ENCODE assay signal across 9 mouse cellular contexts in the genomic region with DNA sequence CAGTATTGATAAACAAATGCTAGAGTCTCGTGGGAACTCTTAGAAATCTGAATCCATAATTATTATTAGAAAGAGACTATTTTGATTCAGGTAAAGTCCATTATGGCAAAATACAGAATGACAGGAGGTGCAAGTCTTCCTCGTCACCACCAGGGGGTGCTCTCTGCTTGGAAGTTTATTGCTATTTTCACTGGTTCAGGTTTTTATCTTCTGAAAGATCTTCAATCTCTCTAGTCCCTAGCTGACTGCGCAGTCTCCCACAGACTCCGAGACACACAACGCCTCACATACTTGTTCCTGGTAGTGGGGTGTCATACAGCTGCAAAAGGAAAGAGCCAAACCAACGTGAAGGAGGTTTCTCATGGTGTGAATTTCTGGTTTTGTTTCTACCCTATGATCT. TPM values are rescaled to one million over a fixed set of nuclear protein-coding genes. Genes with fewer than 3 reads are reported as not detected.
A peak's percentile ranks its signal among the peaks of the same experiment; 100 is the strongest.
DNase-seq lines count a peak whose midpoint lies in the region; ATAC-seq and TF ChIP-seq lines count a peak whose summit lies in the region.
"Had no signal": no experiment of that assay in that cellular context is flagged by ENCODE, and none has a peak within 500 bp of the region (broad histone marks: within the 10 kb centered on the region; RNA-seq: fewer than 3 reads in every experiment).

No protein-coding gene starts in this region.

- no peaks in the 10 kb centered on the region for H3K27me3 ChIP-seq in kidney, adult 2 months (replicated peaks; ENCODE audit: control insufficient read depth, insufficient read depth, low read length)
- H3K27me3 ChIP-seq in MEL (ENCODE audit: control insufficient read depth in 1 of 2, insufficient read depth in 2 of 2, low read length in 2 of 2): no peaks in the 10 kb centered on the region
- H3K27me3 ChIP-seq in liver, adult 2 months (ENCODE audit: control insufficient read depth, insufficient read depth, low read length): no peaks in the 10 kb centered on the region

- no peak overlapping the region for H3K9ac ChIP-seq in MEL (ENCODE audit: control insufficient read depth, low read depth, low read length, poor library complexity, severe bottlenecking)
- H3K9ac ChIP-seq in liver, adult 2 months (ENCODE audit: low read depth, low read length): no peak overlapping the region

- H3K36me3 ChIP-seq in kidney, adult 2 months (ENCODE audit: control insufficient read depth, insufficient read depth, low read length): peaks cover 2% of the 10 kb centered on the region; the same call in 1 of the 2 replicates
- peaks cover 7 to 14% of the 10 kb centered on the region in 2 experiments for H3K36me3 ChIP-seq in MEL (ENCODE audit: control insufficient read depth in 1 of 2, insufficient read depth in 2 of 2, low read length in 2 of 2)
- H3K36me3 ChIP-seq in liver, adult 2 months (ENCODE audit: control insufficient read depth, insufficient read depth, low read length): peaks cover 10% of the 10 kb centered on the region

- peak; percentile 28 for DNase-seq in kidney, adult 2 months
- no peak for DNase-seq in kidney, adult 11 months
- DNase-seq in MEL (ENCODE audit: low read depth, low spot score): peak; percentile 68
- peak; percentile 67 for DNase-seq in cerebellum, adult 9-10 months
- peak; percentile 58 for DNase-seq in liver, adult 2 months (ENCODE audit: extremely low read depth, low read depth, low spot score)
- peak; percentile 85 for DNase-seq in naive thymus-derived CD4-positive, alpha-beta T cell, adult 2 months (ENCODE audit: low read depth)
- peak; percentile 46 for DNase-seq in thymus, postnatal 25 days

- ATAC-seq in hematopoietic stem cell, adult 5-6 weeks (replicated peaks in 1 of 2; ENCODE audit: insufficient read depth in 1 of 2, low FRiP score in 2 of 2, low TSS enrichment in 1 of 2, low read depth in 1 of 2, poor library complexity in 2 of 2, severe bottlenecking in 2 of 2): peak; percentile 51 to 79; a peak in 2 of 4 replicates

- peaks cover 22% of the 10 kb centered on the region for H3K79me2 ChIP-seq in MEL (ENCODE audit: control insufficient read depth, insufficient read depth, low read length, poor library complexity)
- H3K79me2 ChIP-seq in liver, adult 2 months (ENCODE audit: control insufficient read depth, insufficient read depth, low read length): peaks cover 11% of the 10 kb centered on the region; the same call in 1 of the 2 replicates

- peak; percentile 86 for TF ChIP-seq RAD21 in MEL (IDR thresholded peaks at IDR 0.05; ENCODE audit: low read depth, low read length)

- WGBS in kidney, adult 2 months: 9% methylated on average over 6 of the region's 6 CpGs
- WGBS in liver, adult 2 months: 6% methylated on average over 6 of the region's 6 CpGs

- TF ChIP-seq CTCF in kidney, adult 2 months (conservative IDR thresholded peaks at IDR 0.05; ENCODE audit: insufficient read depth, insufficient read length, low read depth, low read length): peak; percentile 74
- peak; percentile 74 to 93 (median 90) for TF ChIP-seq CTCF in MEL (IDR thresholded peaks at IDR 0.05 in 2 of 3, conservative IDR thresholded peaks at IDR 0.05 in 1 of 3; ENCODE audit: control insufficient read depth in 1 of 3, insufficient read depth in 1 of 3, low read depth in 2 of 3, low read length in 3 of 3, poor library complexity in 1 of 3, severe bottlenecking in 1 of 3)
- TF ChIP-seq CTCF in liver, adult 2 months (IDR thresholded peaks at IDR 0.05; ENCODE audit: low read depth, low read length): peak; percentile 52; the same call in 1 of the 2 replicates

- H3K9me3 ChIP-seq in MEL (replicated peaks; ENCODE audit: insufficient read depth, low read length): no peaks in the 10 kb centered on the region

- TF ChIP-seq POLR2A in kidney, adult 2 months (IDR thresholded peaks at IDR 0.05; ENCODE audit: low read depth, low read length): no peak
- TF ChIP-seq POLR2A in MEL (IDR thresholded peaks at IDR 0.05; ENCODE audit: control insufficient read depth in 1 of 2, insufficient read depth in 1 of 2, low read depth in 1 of 2, low read length in 2 of 2, poor library complexity in 1 of 2): no peak
- no peak for TF ChIP-seq POLR2A in liver, adult 2 months (IDR thresholded peaks at IDR 0.05; ENCODE audit: extremely low read depth, insufficient read depth, low read length)

- no peak for TF ChIP-seq EP300 in MEL (IDR thresholded peaks at IDR 0.05; ENCODE audit: low read depth in 1 of 2, low read length in 2 of 2)

- H3K27ac ChIP-seq in kidney, adult 2 months (ENCODE audit: insufficient read depth, low read depth, low read length): no peak overlapping the region
- H3K27ac ChIP-seq in MEL (ENCODE audit: control insufficient read depth, low read depth, low read length): no peak overlapping the region
- H3K27ac ChIP-seq in liver, adult 2 months (replicated peaks; ENCODE audit: insufficient read depth, low read depth, low read length): no peak overlapping the region

- H3K4me3 ChIP-seq in kidney, adult 2 months (ENCODE audit: insufficient read depth, low read depth, low read length): no peak overlapping the region
- no peak overlapping the region for H3K4me3 ChIP-seq in MEL (ENCODE audit: control insufficient read depth in 1 of 2, insufficient read depth in 1 of 2, low read depth in 2 of 2, low read length in 2 of 2)
- no peak overlapping the region for H3K4me3 ChIP-seq in liver, adult 2 months (ENCODE audit: insufficient read depth, low read depth, low read length)
- H3K4me3 ChIP-seq: erythroblast, embryonic 14.5 days had no signal

- H3K4me1 ChIP-seq in kidney, adult 2 months (ENCODE audit: control insufficient read depth, insufficient read depth, low read length): peaks cover 2% of the 10 kb centered on the region; the same call in 1 of the 2 replicates
- H3K4me1 ChIP-seq in MEL (ENCODE audit: control insufficient read depth in 1 of 2, insufficient read depth in 2 of 2, low read length in 2 of 2): peaks cover 0 to 2% of the 10 kb centered on the region in 2 experiments; a peak in 2 of 4 replicates
- peaks cover 5% of the 10 kb centered on the region; the same call in 1 of the 2 replicates for H3K4me1 ChIP-seq in liver, adult 2 months (ENCODE audit: control insufficient read depth, insufficient read depth, low read length)

TF ChIP-seq in MEL, 35 proteins besides CTCF, POLR2A, EP300 and RAD21:
- peak; percentile 87 for TF ChIP-seq SMC3 (IDR thresholded peaks at IDR 0.05; ENCODE audit: low read depth, low read length)
- peak; percentile 39; the same call in 1 of the 2 replicates for TF ChIP-seq NRF1 (IDR thresholded peaks at IDR 0.05; ENCODE audit: insufficient read depth, low read depth, low read length, poor library complexity, severe bottlenecking)
- no peak for TF ChIP-seq KAT2A (conservative IDR thresholded peaks at IDR 0.05; ENCODE audit: low read depth, low read length)
- TF ChIP-seq MAX (IDR thresholded peaks at IDR 0.05; ENCODE audit: low read length): no peak
- TF ChIP-seq ZC3H11A (IDR thresholded peaks at IDR 0.05; ENCODE audit: low read depth, low read length): peak; percentile 75
- peak; percentile 80 for TF ChIP-seq GATA1 (IDR thresholded peaks at IDR 0.05; ENCODE audit: low read depth, low read length)
- TF ChIP-seq RCOR1 (IDR thresholded peaks at IDR 0.05; ENCODE audit: low read depth, low read length): peak; percentile 45; the same call in 1 of the 2 replicates
- no peak for TF ChIP-seq POLR2AphosphoS5 (IDR thresholded peaks at IDR 0.05; ENCODE audit: borderline replicate concordance, low read depth, low read length)
- peak; percentile 51; the same call in 1 of the 2 replicates for TF ChIP-seq SIN3A (IDR thresholded peaks at IDR 0.05; ENCODE audit: low read length)
TF ChIP-seq in MEL: peak in this region for 6.

RNA-seq across cellular contexts. Expression of a gene that starts 30.6 kb away (rescaled TPM):
- polyA plus RNA-seq in kidney, adult 2 months (2012; rRNA removed): 20.5 and 27.3 TPM in 2 replicates
- 33.8 and 36.5 TPM in 2 replicates for total RNA-seq in MEL (2012; rRNA removed)
- polyA plus RNA-seq in MEL (2012; ENCODE audit: insufficient read depth in 1 of 2, insufficient read length in 2 of 2, low read depth in 1 of 2, low replicate concordance in 2 of 2, missing spikeins in 1 of 2): 100 to 1,000 TPM in 1 of 2 experiments, 10 to 100 TPM in 1; 83.5 to 118 TPM
- total RNA-seq in hematopoietic stem cell, adult 5-6 weeks (2017): 50.3 and 52.8 TPM in 2 replicates
- 13.7 and 16.9 TPM in 2 replicates for total RNA-seq in liver, adult 2 months (2014; rRNA removed)
- polyA plus RNA-seq in liver, adult 2 months (2012; rRNA removed): 19.2 and 20.8 TPM in 2 replicates

RNA-seq across cellular contexts. Expression of a gene that starts 34.9 kb away (rescaled TPM):
- polyA plus RNA-seq in kidney, adult 2 months (2012; rRNA removed): 1.3 and 1.4 TPM in 2 replicates
- 1.8 and 2.0 TPM in 2 replicates for total RNA-seq in MEL (2012; rRNA removed)
- 1 to 10 TPM in 1 of 2 experiments, not detected in 1; 4.3 TPM for polyA plus RNA-seq in MEL (2012; ENCODE audit: insufficient read depth in 1 of 2, insufficient read length in 2 of 2, low read depth in 1 of 2, low replicate concordance in 2 of 2, missing spikeins in 1 of 2)
- total RNA-seq in hematopoietic stem cell, adult 5-6 weeks (2017): 4.2 and 4.3 TPM in 2 replicates
- total RNA-seq in liver, adult 2 months (2014; rRNA removed): 1.3 and 3.5 TPM in 2 replicates
- polyA plus RNA-seq in liver, adult 2 months (2012; rRNA removed): 0.87 and 1.00 TPM in 2 replicates

RNA-seq across cellular contexts. Expression of a gene that starts 52.7 kb away (rescaled TPM):
- polyA plus RNA-seq in kidney, adult 2 months (2012; rRNA removed): not detected in 2 replicates
- total RNA-seq in MEL (2012; rRNA removed): 0.12 TPM in 1 of 2 replicates, not detected in the other
- polyA plus RNA-seq in MEL (2012; ENCODE audit: insufficient read depth in 1 of 2, insufficient read length in 2 of 2, low read depth in 1 of 2, low replicate concordance in 2 of 2, missing spikeins in 1 of 2): not detected
- 0.06 TPM in 1 of 2 replicates, not detected in the other for total RNA-seq in hematopoietic stem cell, adult 5-6 weeks (2017)
- total RNA-seq in liver, adult 2 months (2014; rRNA removed): not detected in 2 replicates
- polyA plus RNA-seq in liver, adult 2 months (2012; rRNA removed): not detected in 2 replicates
